Mouse (Mus musculus) layer of hippocampus, adult 9-11 months (tissue): ENCODE results near the gene Ssbp4.
A peak's percentile ranks its signal among the peaks of the same experiment; 100 is the strongest.

Experiments
- DNase-seq: peaks from one replicate; pipeline ENCODE4 v3.0.0; 2022

Ssbp4 gene

DNA sequence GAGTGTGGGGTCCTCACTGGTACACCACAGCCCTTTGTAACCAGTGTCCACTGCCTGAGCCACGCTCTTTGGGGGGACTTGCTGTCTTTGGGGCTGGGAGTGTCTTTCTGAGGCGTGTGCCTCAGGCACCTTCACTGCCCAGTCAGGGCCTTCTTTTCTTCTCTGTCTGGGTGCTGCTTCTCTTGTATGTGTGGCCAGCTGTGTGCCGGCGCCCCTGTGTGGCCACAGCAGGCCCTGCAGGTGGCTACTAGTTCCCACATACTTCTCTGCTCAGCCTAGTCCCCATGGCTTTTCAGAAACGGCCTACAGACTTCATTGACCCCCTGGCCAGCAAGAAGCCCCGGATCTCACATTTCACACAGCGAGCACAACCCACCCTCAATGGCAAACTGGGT is 23.4 kb downstream of the Ssbp4 start:
- DNase-seq = peak; percentile 85

DNA sequence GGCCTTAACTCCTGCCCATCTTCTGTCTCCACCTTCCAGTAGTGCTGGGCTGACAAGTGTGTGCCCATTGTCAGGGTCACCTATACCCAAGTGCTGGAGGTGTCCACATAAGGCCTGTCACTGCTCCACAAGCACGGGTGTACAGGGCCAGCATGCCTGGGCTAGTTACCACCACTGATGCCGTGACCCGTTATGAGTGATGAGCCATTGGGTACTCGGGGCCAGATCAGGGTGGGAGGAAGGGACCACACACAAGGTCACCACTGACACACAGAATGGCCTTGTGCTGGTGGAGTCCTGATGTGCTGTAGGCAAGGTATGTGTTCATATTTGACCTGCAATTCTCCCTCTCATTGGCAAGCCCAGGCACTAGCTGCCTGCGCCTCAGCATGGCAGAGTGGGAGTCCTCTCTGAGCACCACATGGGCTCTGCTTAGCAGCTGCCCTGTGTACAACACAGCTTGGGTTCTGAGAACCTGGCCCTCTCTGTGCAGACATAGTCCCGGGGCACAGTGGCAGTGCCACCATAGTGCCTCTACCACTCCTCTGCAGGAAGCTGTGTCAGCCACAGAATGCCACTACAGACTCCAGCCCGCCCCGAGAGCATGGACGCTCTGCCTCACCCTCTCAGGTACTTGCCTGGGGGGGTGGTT is 23.9 kb downstream of the Ssbp4 start:
- no peak for DNase-seq

DNA sequence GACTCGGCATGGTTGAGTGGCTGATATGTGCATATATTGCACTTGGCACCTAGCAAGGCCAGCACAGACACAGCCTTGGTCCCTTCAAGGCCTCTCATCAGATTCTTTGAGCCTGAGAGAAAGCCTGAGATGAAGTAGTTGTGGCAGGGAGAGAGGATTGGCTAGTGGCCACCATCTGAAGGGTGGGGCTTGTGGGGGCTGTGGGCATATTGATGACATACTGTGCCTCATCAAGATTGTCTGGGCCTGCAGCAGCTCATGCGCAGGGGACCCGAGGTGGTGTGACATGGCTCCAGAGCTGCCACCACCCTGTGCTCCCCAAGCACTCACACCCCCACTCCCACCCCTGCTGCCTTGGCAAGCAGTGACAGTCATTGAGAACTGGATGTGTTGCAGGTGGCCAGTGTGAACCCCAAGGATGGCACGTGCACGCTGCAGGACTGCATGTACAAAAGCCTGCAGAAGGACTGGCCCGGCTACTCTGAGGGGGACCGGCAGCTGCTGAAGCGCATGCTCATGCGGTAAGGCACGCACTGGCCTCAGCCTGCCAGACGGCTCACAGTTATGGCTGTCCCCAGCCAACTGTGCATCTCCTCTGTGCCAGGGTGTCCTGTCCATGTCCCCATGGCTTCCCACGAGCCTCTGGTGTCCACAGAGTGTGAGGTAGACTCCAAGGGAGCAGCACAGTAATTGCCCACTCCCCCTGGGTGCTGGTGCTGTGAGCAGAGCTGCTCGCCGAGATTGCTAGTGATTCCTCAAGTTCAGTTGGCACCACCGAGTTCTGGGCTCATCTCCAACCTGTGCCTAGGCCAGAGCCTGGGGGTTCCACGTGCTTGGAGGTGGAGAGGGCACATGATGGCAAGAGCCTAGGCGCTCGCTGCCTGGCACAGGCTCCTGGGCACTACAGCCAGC is 24.9 kb downstream of the Ssbp4 start:
- no peak for DNase-seq

DNA sequence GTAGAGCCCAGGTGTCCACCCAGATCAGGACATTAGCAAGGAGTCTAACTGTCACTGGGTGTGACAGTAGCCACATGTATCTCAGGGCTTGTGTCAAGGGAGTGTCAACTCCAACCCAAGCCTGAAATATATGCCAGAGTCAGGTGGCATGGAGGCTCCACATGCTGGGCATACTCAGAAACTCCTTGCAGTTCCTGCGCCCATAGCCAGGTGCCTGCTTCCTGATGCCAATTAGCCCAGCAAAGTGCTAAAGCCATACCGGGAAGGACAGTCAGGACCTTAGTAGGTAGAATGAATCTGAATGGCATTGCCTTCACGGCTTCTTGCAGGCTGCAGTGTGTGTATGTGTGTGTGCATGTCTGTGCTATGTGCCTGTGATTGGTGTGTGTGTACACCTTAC is 31.5 kb downstream of the Ssbp4 start:
- no peak for DNase-seq

DNA sequence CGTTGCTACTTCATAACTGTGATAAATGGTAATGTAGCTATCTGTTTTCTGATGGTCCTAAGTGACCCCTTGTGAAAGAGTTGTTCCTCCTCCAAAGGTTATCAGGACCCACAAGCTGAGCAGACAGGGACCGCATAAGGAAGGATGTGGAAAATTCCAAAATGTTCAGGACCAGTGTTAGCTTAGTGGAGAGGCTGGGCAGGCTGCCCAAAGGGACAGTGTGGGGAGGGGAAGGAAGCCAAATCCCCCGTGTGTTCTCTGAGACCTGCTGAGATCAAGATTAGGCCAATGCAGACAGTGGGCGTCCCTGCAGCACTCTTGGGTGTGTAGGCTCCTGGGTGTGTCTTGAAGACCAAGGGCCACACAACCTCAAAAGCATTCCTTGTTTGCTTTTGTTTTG is 33.8 kb downstream of the Ssbp4 start:
- DNase-seq = no peak

DNA sequence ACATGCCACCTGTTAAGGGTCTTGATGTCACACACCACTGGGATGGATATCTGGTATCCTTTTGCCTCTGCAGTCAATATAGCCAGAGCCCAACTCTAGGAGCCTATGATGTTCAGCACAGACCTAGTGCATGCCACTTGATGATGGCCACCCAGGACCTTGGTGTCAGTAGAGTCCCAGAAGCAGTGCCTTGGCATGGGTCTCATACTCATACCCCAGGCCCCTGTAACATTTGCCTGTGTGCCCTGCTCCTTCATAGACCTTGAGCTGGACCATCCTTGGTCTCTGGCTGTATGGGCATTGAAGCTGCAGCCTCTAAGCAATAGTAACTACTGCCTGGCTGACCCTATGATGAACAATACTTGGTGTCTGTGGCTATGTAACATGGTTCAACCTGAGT is 34.4 kb downstream of the Ssbp4 start:
- no peak for DNase-seq

DNA sequence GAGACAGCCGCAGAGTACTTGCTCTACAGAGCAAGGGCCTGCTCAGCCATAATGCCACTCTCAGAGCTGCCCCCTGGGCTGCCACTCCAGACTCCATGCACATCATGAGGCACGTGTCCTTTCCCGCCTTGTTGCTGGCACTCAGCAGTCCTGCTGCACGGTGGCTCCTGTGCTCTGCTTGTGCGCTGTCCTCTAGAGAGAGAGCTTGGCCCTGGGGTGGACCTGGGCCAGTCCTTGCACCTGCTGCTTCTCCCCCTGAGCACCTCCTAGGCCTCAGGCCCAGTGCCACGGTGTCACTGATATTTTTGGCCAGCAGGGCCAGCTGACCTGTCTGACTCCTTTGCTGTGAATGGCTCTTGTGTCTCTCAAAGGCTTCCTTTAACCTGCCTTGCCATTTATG is 37.7 kb downstream of the Ssbp4 start:
- DNase-seq = no peak

DNA sequence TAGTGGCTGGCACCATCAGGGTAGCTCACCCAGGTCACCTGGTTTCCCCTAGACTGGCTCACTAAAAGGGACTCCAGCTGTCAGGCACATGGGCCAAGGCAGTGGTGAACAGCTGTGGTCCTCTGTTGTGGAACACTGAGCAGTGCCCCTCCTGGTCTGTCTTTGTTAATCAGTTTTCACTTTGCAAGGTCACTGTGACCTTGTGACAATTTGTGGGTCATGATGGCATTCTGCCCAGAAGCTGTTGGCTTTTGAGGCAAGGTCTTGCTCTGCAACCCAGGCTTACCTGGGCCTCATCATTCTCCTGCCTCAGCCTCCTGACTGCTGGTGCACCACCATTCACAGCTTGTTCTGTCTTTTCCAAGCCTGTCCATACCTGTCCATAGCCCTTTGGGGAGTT is 38.3 kb downstream of the Ssbp4 start:
- no peak for DNase-seq

DNA sequence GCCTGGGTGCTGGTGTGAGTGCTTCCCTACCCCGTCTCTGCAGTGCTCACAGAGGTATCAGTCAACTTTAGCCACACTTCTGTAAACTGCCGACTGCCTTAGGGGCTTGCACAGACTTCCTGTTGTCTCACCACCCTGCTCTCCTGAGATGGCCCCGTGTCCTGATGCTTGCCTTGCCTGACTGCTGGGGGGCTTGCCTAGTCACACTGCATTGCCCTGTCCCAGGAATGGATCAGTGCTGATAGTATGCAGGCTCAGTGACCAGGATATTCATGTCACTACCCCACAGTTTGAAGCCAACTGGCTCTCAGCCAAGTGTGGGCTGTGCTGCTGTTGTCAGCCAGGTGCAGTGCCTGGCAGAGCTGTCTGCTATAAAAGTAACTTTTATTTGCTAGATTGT is 43.1 kb downstream of the Ssbp4 start:
- DNase-seq = no peak

DNA sequence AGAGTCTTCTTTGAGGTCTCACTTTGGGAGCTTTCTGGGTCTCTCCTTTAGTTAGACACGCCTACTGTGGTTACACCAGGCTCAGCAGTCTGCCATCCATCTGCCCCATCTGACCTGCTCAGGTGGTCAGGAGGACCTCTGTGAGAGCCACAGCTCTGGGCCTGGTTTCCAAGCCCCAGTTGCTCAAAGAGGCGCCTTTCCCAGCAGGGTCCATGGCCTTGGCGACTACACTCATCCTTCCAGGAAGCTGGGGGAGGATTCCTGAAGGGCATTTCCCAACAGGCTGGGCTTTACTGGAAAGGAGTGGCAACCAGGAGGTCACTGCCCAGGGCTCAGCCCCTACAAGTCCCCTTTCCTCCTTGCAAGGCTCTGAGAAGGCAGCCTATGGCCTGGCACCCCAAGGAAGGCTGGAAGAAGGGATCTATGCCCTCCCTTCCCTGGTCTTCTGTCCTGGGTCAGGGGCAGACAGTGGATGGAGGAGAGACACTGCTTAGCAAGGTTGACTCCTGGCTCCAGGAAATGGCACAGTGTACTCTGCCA is 43.9 kb downstream of the Ssbp4 start:
- no peak for DNase-seq

DNA sequence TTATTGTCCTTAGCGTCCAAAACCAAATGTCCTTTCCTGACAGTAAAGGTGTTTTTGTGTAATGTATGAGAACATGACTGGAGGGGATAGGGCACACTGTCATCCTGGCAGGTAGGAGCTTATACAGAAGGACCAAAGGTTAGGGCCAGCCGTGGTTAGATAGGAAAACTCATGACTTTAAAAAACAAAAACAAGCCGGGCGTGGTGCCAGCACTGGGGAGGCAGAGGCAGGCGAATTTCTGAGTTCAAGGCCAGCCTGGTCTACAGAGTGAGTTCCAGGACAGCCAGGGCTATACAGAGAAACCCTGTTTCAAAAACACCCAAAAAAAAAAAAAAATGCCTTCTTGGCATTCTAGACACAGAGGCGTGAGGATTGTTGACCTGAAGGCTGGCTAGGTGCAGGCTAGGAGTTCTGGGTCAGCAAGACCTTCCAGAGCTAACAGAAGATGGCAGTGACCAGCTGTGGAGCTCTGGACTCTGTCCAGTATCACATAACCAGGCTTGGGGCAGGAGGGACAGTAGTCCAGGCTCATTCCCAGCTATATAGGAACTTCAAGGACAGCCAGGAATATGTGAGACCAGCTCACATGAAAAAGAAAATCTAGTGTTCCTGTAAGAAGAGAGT is 44.8 kb downstream of the Ssbp4 start:
- DNase-seq = no peak

DNA sequence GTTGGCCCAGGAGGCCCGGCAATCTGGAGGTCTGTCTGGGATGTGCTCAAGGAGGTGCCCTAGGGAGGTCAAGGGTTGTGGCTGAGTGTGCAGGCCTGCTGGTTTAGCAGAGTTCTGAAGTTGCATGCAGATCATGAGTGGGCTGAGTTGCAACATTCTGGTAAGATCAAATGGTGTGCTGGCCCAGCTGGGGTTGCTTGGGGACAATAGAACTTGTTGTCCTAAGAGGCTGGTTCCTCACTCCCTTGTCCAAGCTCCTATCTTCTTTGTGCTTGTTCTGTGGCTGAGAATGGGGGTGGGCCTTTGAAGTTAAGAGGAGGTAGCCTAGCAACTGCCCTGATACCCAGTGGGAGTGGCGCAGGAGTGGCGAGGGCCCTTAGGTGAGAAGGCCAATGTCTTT is 45.9 kb downstream of the Ssbp4 start:
- peak; percentile 48 for DNase-seq

DNA sequence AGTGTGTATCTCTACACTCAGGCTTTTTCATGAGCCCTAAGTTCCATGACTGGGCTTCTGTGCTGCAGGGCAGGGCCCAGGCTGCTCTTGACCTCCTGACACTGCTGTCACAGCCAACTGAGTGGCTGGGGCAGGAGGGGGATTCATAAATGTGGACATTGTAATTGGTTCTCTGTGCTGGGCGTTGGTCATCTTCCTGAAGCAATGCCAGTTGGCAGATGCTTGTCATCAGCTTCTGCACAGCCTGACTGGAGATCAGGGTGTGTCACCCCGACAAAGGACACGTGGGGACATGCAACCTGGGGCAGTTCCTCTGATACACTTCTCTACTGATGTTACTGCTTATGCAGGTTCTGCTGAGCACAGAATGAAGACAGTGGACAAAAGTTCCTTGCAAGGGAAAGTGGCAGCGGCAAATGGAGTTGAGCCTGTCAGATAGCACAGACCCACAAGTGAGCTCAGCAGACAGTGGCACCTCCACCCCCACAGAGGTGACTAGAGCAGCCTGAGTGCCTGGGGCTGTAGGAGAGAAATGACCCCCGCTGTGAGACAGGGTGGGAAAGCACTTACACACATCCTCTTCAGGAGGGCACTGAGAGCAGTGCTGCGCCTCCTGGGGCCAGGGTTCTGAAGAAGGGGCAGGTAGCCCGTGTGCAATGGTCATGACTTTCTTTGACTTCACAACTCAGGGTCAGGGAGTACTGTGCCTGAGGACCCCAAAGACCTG is 46.7 kb downstream of the Ssbp4 start:
- DNase-seq = peak; percentile 87

DNA sequence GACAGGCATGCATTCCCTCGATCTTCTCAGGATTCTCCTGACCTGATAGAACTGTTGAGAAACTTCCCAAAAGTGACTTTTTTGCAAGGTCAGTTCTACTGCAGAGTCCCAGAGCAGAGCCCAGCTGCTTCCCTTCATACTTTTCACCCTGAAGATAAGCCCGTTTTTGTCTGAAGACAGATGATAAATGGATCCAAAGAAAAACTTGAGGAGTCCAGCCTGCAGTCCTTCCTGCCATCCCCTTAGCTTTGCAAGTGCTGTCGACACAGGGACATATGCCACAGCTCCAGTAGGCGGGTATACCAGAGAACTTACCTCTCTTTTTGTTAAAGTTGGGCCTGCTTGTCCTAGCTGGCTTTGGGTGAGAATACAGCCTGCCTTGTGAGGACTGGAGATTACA is 47.3 kb downstream of the Ssbp4 start:
- no peak for DNase-seq

DNA sequence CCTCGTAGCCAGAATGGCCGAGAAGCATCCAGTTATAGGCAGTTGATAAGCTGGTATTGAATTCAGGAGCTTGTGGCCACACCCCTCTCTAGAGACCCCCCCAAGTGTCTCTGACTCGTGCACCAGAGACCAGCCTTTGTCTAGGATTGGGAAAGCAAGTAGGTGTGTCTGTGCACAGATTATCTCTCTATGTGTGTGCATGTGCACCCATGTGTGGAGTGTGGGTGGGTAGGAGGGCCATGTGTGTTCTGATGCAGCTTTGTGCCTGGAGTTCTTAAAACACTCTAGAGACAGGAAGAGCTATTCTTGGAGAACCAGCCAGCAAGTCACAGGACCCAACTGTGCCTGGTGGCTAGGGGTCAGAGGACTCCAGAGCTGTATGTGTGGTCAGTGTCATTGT is 48.1 kb downstream of the Ssbp4 start:
- DNase-seq = peak; percentile 78

DNA sequence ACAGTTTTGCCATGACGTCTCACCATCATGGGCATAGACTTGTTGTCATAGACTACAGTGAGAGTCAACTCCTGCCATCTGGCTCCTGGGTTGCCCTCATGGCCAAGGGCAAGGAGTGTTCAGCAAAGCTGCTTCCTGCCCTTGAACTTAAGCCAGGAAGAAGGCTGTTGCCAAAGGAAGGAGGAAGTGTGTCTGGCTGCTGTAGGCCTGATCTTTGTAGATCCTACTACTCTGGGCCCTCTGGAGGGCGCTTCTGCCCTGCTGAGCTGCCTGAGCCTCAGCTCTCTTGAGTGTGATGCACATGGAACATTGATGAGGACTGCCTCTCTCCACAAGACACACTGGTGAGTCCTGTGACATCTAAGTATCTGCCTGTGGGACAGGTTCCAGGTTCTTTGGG is 48.6 kb downstream of the Ssbp4 start:
- DNase-seq = peak; percentile 83

DNA sequence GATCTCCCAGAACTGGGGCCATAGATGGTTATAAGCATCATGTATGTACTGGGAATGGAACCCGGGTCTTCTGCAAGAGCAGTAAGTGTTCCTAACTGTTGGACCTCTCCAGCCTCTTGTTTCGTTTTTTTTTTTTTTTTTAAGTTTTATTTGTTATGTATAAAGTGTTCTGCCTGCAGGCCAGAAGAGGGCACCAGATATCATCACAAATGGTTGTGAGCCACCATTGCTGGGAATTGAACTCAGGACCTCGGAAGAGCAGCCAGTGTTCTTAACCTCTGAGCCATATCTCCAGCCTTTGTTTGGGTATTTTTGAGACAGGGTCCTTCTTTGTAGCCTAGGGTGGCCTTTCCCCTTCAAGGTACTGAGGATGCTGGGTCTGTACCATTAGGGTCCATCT is 49.7 kb downstream of the Ssbp4 start:
- DNase-seq = no peak

DNA sequence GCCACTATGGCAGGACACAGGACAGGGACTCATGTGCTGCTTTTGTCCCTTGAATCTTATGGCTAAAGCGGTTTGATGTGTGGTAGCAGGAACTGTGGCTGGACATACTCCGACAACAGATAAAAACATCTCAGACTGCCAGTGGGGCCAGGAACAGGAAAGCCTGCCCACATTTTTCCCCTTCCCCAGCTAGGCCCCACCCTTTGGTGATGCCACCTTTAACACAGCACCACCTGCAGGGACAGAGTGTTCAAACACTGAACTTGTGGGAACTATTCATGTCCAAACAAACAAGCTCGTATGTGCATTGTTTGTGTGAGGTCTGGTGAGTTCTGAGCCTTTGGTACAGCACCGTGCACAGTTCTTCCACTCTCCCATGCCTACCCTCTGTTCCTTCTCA is 50.3 kb downstream of the Ssbp4 start:
- no peak for DNase-seq

DNA sequence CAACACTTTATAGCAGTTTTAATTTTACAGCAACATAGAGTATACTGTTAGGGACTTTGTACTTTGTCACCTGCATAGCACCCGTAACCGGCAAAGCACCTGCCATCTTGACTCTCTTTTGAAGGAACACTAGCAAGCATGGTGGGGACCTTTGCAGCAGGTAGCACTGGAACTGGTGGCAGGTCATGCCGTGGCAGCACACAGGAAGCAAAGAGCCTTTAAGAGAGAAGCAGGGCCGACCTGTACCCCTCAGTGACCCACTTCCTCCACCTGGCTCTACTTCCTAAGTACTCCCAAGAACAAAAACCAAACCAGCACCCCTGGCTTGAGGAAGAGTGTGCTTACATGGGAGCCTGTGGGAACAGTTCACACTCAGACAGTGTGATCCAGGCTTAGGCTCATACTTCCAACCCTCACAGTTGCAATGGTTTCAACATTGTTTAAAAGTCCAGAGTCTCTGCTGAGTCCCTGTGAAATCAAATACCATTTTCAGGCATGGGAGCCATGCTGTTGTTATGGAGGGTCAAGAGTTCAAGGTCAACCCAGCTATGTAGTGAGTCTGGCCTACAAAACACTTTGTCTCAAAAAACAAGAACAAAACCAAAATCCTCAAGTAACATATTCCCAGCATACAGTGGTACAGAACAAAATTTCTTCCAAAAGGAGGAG is 53.5 kb downstream of the Ssbp4 start:
- DNase-seq = no peak

DNA sequence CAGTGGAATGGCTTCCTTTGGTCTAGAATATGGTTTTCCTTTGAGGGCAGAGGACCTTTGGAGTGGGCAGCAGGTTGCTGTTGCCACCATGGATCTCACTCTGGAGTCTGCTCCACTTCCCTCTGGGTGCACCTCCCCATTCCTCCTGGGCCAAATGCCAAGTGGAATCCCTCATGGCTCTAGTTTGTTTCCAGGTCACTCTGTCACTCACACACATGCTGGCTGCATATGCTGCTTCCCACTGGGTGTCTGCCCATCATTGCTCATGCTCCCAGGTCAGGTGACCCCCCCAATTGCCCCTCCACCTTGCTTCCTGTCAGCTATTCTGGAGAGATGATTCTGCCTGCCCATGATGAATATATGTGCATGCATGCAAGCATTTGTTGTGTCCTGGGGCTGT is 54.9 kb downstream of the Ssbp4 start:
- DNase-seq = no peak

DNA sequence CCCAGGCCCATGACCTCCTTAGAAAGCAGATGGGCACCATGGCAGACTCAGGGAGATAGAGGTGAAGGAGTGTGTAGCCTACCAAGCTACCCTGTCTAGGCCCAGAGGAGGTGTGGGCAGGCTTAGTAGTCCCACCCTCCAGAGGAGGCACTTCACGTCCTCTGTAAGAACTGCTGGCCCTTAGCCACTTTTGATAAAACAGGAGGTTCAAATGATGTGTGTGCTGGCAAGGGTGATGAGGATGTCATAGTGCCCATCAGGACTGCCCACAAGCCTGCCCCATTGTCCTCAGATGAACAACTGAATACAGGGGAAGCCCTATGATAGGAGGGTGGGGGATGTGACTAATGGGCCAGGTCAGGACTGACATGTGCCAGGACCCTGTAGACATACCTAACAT is 55.8 kb downstream of the Ssbp4 start:
- peak; percentile 59 for DNase-seq

DNA sequence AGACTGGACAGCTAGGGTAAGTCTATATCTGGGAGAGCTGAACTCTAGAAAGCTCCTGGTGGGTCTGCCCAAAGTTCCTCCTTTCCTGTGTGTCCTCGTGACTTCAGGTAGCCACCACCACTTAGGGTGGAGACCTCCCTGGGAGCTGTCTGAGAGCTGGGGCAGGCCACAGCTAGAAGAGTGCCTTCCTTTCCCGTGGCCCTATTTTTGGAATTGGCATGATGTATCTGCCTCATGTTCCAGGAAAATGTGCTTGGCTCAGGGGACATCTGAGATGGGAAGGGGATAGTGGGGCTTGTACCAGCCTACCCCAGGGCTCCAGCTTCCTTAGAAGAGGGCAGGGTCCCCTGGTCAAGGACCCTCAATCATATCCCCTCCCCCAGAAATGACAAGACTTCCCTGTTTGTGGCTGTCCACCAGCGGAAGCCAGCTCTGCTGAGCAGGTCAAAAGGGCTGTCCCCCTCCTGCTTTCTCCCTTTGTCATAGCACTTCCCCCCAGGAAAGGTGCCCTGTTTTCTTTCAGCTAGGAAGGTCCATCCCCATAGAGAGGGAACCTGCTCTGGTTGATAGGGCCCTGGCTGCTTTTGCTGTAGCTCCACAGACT is 57.0 kb downstream of the Ssbp4 start:
- no peak for DNase-seq
